Mouse (Mus musculus) embryonic facial prominence, embryonic 10.5 days (tissue): ENCODE data around the gene 4930568D16Rik. TPM values are rescaled to one million over a fixed set of nuclear protein-coding genes. Genes with fewer than 3 reads are reported as not detected.

Experiments
- DNase-seq: peaks from one replicate; pipeline ENCODE4 v3.0.0-alpha.2; 2017; ENCODE audit warnings: low spot score
- H3K27ac ChIP-seq: fragments of 300-500 bp; sonication (generic); replicated peaks from 2 replicates; pipeline ENCODE4 v1.5.1; 2016; ENCODE audit warnings: mild to moderate bottlenecking
- H3K27me3 ChIP-seq: fragments of 300-500 bp; sonication (generic); replicated peaks from 2 replicates; pipeline ENCODE4 v1.6.1; 2016; ENCODE audit warnings: low read depth, mild to moderate bottlenecking; ENCODE audit not compliant: poor library complexity, severe bottlenecking
- H3K36me3 ChIP-seq: fragments of 300-500 bp; sonication (generic); replicated peaks from 2 replicates; pipeline ENCODE4 v1.6.1; 2016; ENCODE audit warnings: mild to moderate bottlenecking, moderate library complexity
- H3K4me1 ChIP-seq: fragments of 300-500 bp; sonication (generic); 2 replicates; pipeline ENCODE4 v1.6.1; 2016
- H3K4me3 ChIP-seq: fragments of 300-500 bp; sonication (generic); 2 replicates; pipeline ENCODE4 v1.5.1; 2016; ENCODE audit warnings: mild to moderate bottlenecking, moderate library complexity
- H3K9me3 ChIP-seq: fragments of 300-500 bp; sonication (generic); 2 replicates; pipeline ENCODE4 v1.6.1; 2016; ENCODE audit warnings: mild to moderate bottlenecking
- WGBS: fragments of 180-500 bp; shearing (Covaris S2); methylation state at CpG from one replicate; pipeline ENCODE4 v1.1.7; 2016; 5-methylcytosine and 5-hydroxymethylcytosine counted together
- polyA plus RNA-seq: library from polyadenylated mRNA; unstranded; fragments of >200 nt; fragmentation: Nextera tagmentation; extraction: Ambion mirVana; gene quantifications from 2 replicates; pipeline ENCODE4 v1.2.1, GENCODE M21; 2016

Gene 4930568D16Rik
- polyA plus RNA-seq, 1 experiment from 2014 or later, result not detected

GRCm38 (mm10) chr2:35337419-35337818 lies 30.1 kb downstream of the 4930568D16Rik start:
- peaks cover 29% of the 10 kb centered on the region for H3K4me1 ChIP-seq
- H3K9me3 ChIP-seq, result no peaks in the 10 kb centered on the region
- DNase-seq, result no peak
- 53% methylated on average over 10 of the region's 10 CpGs for WGBS
- no peaks in the 10 kb centered on the region for H3K36me3 ChIP-seq
- H3K27ac ChIP-seq, result peak overlapping the region; percentile 87
- H3K4me3 ChIP-seq, result peak overlapping the region; percentile 82
- H3K27me3 ChIP-seq, result peaks cover 21% of the 10 kb centered on the region

- Histone ChIP-seq H3K4me1 (peaks cover 27% of the 10 kb centered on the region), H3K9me3 (no peaks in the 10 kb centered on the region), H3K4me3 (peak within 1 kb of the TSS; percentile 82), H3K36me3 (no peaks in the 10 kb centered on the region), H3K27me3 (peaks cover 21% of the 10 kb centered on the region), H3K27ac (peak within 1 kb of the TSS; percentile 87)
- DNase-seq, result peak; percentile 99
- WGBS, result under 1% methylated on average over 45 of the region's 45 CpGs
Observed at GRCm38 (mm10) chr2:35336388-35337280, 30.9 kb downstream of the 4930568D16Rik start, which contains the start of gene Stom. Gene Stom (minus strand): TSS chr2:35336976.

- no peak for DNase-seq
- Histone ChIP-seq H3K9me3 (no peaks in the 10 kb centered on the region), H3K27ac (no peak overlapping the region), H3K36me3 (no peaks in the 10 kb centered on the region), H3K4me3 (peak overlapping the region; percentile 82), H3K4me1 (peaks cover 26% of the 10 kb centered on the region), H3K27me3 (peaks cover 21% of the 10 kb centered on the region)
- WGBS, result 4% methylated on average over 7 of the region's 7 CpGs
Observed at GRCm38 (mm10) chr2:35335620-35336019, 31.9 kb downstream of the 4930568D16Rik start.

GRCm38 (mm10) chr2:35333670-35334069 lies 33.9 kb downstream of the 4930568D16Rik start:
- no peak for DNase-seq
- Histone ChIP-seq H3K27ac (no peak overlapping the region), H3K27me3 (peaks cover 21% of the 10 kb centered on the region), H3K4me3 (no peak overlapping the region), H3K9me3 (no peaks in the 10 kb centered on the region), H3K36me3 (no peaks in the 10 kb centered on the region), H3K4me1 (peaks cover 26% of the 10 kb centered on the region)

GRCm38 (mm10) chr2:35331205-35331604 lies 36.3 kb downstream of the 4930568D16Rik start:
- no peaks in the 10 kb centered on the region for H3K36me3 ChIP-seq
- peaks cover 18% of the 10 kb centered on the region for H3K4me1 ChIP-seq
- no peak for DNase-seq
- no peak overlapping the region for H3K27ac ChIP-seq
- peaks cover 19% of the 10 kb centered on the region for H3K27me3 ChIP-seq
- H3K9me3 ChIP-seq, result no peaks in the 10 kb centered on the region
- H3K4me3 ChIP-seq, result no peak overlapping the region
- WGBS, result 67% methylated on average over 2 of the region's 2 CpGs

GRCm38 (mm10) chr2:35329061-35329460 lies 38.5 kb downstream of the 4930568D16Rik start:
- H3K27me3 ChIP-seq, result peaks cover 4% of the 10 kb centered on the region; the same call in 1 of the 2 replicates
- H3K9me3 ChIP-seq, result no peaks in the 10 kb centered on the region
- H3K36me3 ChIP-seq, result no peaks in the 10 kb centered on the region
- H3K4me3 ChIP-seq, result no peak overlapping the region
- H3K4me1 ChIP-seq, result peaks cover 6% of the 10 kb centered on the region; the same call in 1 of the 2 replicates
- H3K27ac ChIP-seq, result no peak overlapping the region
- no peak for DNase-seq
- WGBS, result 81% methylated on average over 2 of the region's 2 CpGs

GRCm38 (mm10) chr2:35328064-35328792 lies 39.3 kb downstream of the 4930568D16Rik start:
- Histone ChIP-seq H3K27me3 (peaks cover 4% of the 10 kb centered on the region; the same call in 1 of the 2 replicates), H3K9me3 (no peaks in the 10 kb centered on the region), H3K27ac (no peak overlapping the region), H3K4me1 (peaks cover 6% of the 10 kb centered on the region; the same call in 1 of the 2 replicates), H3K36me3 (no peaks in the 10 kb centered on the region), H3K4me3 (no peak overlapping the region)
- whole genome bisulfite sequencing, result 43% methylated on average over 11 of the region's 11 CpGs
- DNase-seq, result no peak

- Histone ChIP-seq H3K27ac (no peak overlapping the region), H3K4me3 (no peak overlapping the region), H3K9me3 (no peaks in the 10 kb centered on the region), H3K27me3 (peaks cover 4% of the 10 kb centered on the region; the same call in 1 of the 2 replicates), H3K36me3 (no peaks in the 10 kb centered on the region), H3K4me1 (peaks cover 6% of the 10 kb centered on the region; the same call in 1 of the 2 replicates)
- WGBS, result 67% methylated on average over 10 of the region's 10 CpGs
- no peak for DNase-seq
Observed at GRCm38 (mm10) chr2:35327583-35327982, 39.9 kb downstream of the 4930568D16Rik start.

- WGBS, result 79% methylated on average over 1 of the region's 1 CpGs
- no peak for DNase-seq
- Histone ChIP-seq H3K4me3 (no peak overlapping the region), H3K9me3 (no peaks in the 10 kb centered on the region), H3K27me3 (peaks cover 4% of the 10 kb centered on the region; the same call in 1 of the 2 replicates), H3K27ac (no peak overlapping the region), H3K36me3 (no peaks in the 10 kb centered on the region), H3K4me1 (peaks cover 9% of the 10 kb centered on the region; the same call in 1 of the 2 replicates)
Observed at GRCm38 (mm10) chr2:35326931-35327330, 40.6 kb downstream of the 4930568D16Rik start.

GRCm38 (mm10) chr2:35325930-35326329 lies 41.6 kb downstream of the 4930568D16Rik start:
- H3K4me3 ChIP-seq, result no peak overlapping the region
- peaks cover 4% of the 10 kb centered on the region; the same call in 1 of the 2 replicates for H3K27me3 ChIP-seq
- WGBS, result 73% methylated on average over 10 of the region's 10 CpGs
- H3K4me1 ChIP-seq, result peaks cover 9% of the 10 kb centered on the region; the same call in 1 of the 2 replicates
- no peaks in the 10 kb centered on the region; the same call in 1 of the 2 replicates for H3K36me3 ChIP-seq
- H3K9me3 ChIP-seq, result no peaks in the 10 kb centered on the region
- DNase-seq, result no peak
- H3K27ac ChIP-seq, result no peak overlapping the region

- Histone ChIP-seq H3K9me3 (no peaks in the 10 kb centered on the region), H3K4me3 (no peak overlapping the region), H3K27me3 (peaks cover 4% of the 10 kb centered on the region; the same call in 1 of the 2 replicates), H3K36me3 (peaks cover 12% of the 10 kb centered on the region; the same call in 1 of the 2 replicates), H3K4me1 (peaks cover 8% of the 10 kb centered on the region; the same call in 1 of the 2 replicates), H3K27ac (no peak overlapping the region)
- 83% methylated on average over 10 of the region's 10 CpGs for WGBS
- DNase-seq, result no peak
Observed at GRCm38 (mm10) chr2:35322404-35323164, 44.9 kb downstream of the 4930568D16Rik start.

- Histone ChIP-seq H3K27ac (no peak overlapping the region), H3K9me3 (no peaks in the 10 kb centered on the region), H3K36me3 (peaks cover 12% of the 10 kb centered on the region; the same call in 1 of the 2 replicates), H3K27me3 (no peaks in the 10 kb centered on the region), H3K4me3 (no peak overlapping the region), H3K4me1 (peaks cover 8% of the 10 kb centered on the region; the same call in 1 of the 2 replicates)
- WGBS, result 90% methylated on average over 15 of the region's 15 CpGs
- DNase-seq, result no peak
Observed at GRCm38 (mm10) chr2:35320399-35320798, 47.1 kb downstream of the 4930568D16Rik start.
